24 mouse cellular contexts compared by ENCODE assay signal in genomic region chr14:103754041-103754440, GRCm38 (mm10).
DNase-seq lines count a peak whose midpoint lies in the region; ATAC-seq and TF ChIP-seq lines count a peak whose summit lies in the region.
"Had no signal": no experiment of that assay in that cellular context is flagged by ENCODE, and none has a peak within 500 bp of the region (broad histone marks: within the 10 kb centered on the region; RNA-seq: fewer than 3 reads in every experiment).

No protein-coding gene starts in this region.

- 53% methylated on average over 7 of the region's 7 CpGs for WGBS in lung, embryonic 16.5 days
- WGBS in lung, postnatal 0 days: 62% methylated on average over 7 of the region's 7 CpGs
- 42% methylated on average over 7 of the region's 7 CpGs for WGBS in intestine, embryonic 15.5 days
- 56% methylated on average over 7 of the region's 7 CpGs for WGBS in intestine, postnatal 0 days
- WGBS in kidney, embryonic 16.5 days: 79% methylated on average over 7 of the region's 7 CpGs

- H3K27ac ChIP-seq in lung, embryonic 16.5 days (ENCODE audit: low read length): no peak overlapping the region
- no peak overlapping the region for H3K27ac ChIP-seq in lung, postnatal 0 days (ENCODE audit: low read length)
- H3K27ac ChIP-seq in intestine, embryonic 15.5 days: 0 out of 2 replicates have a peak overlapping the region, but pooled peaks have one; percentile 44
- H3K27ac ChIP-seq in intestine, postnatal 0 days (ENCODE audit: low read depth, low read length): no peak overlapping the region
- no peak overlapping the region for H3K27ac ChIP-seq in kidney, embryonic 16.5 days (ENCODE audit: low read length)
- H3K27ac ChIP-seq: embryonic facial prominence, embryonic 10.5 days; embryonic facial prominence, embryonic 13.5 days; forebrain, embryonic 13.5 days; hindbrain, embryonic 12.5 days; hindbrain, embryonic 15.5 days had no signal

- no peak overlapping the region for H3K9ac ChIP-seq in lung, embryonic 16.5 days (ENCODE audit: low read length)
- H3K9ac ChIP-seq in lung, postnatal 0 days (replicated peaks; ENCODE audit: low read depth): no peak overlapping the region
- H3K9ac ChIP-seq in intestine, embryonic 15.5 days: no peak overlapping the region
- no peak overlapping the region for H3K9ac ChIP-seq in intestine, postnatal 0 days (ENCODE audit: low read depth, low read length)
- no peak overlapping the region for H3K9ac ChIP-seq in kidney, embryonic 16.5 days (replicated peaks; ENCODE audit: low read length)
- H3K9ac ChIP-seq: embryonic facial prominence, embryonic 13.5 days; forebrain, embryonic 13.5 days; hindbrain, embryonic 12.5 days; hindbrain, embryonic 15.5 days had no signal

- no peaks in the 10 kb centered on the region for H3K27me3 ChIP-seq in lung, embryonic 16.5 days (ENCODE audit: control insufficient read depth, insufficient read depth, low read depth, low read length)
- no peaks in the 10 kb centered on the region for H3K27me3 ChIP-seq in lung, postnatal 0 days (replicated peaks; ENCODE audit: insufficient read depth, low read length)
- H3K27me3 ChIP-seq in intestine, embryonic 15.5 days (replicated peaks): no peaks in the 10 kb centered on the region
- no peaks in the 10 kb centered on the region for H3K27me3 ChIP-seq in intestine, postnatal 0 days (replicated peaks; ENCODE audit: control insufficient read depth, insufficient read depth, low read length)
- H3K27me3 ChIP-seq in kidney, embryonic 16.5 days (ENCODE audit: insufficient read depth, low read length): no peaks in the 10 kb centered on the region
- H3K27me3 ChIP-seq: embryonic facial prominence, embryonic 13.5 days; forebrain, embryonic 13.5 days; hindbrain, embryonic 12.5 days; hindbrain, embryonic 15.5 days had no signal

- 0 out of 2 replicates have a peak, but pooled peaks have one; percentile 17 for ATAC-seq in lung, embryonic 16.5 days (ENCODE audit: low read depth)
- no peak for ATAC-seq in lung, postnatal 0 days
- peak; percentile 67 for ATAC-seq in intestine, embryonic 15.5 days
- ATAC-seq in intestine, postnatal 0 days: peak; percentile 36; the same call in 1 of the 2 replicates
- no peak for ATAC-seq in kidney, embryonic 16.5 days (ENCODE audit: low FRiP score, low TSS enrichment)
- ATAC-seq: activated CD4-positive, CD25-positive, alpha-beta regulatory T cell, adult 4 months; CD4-positive, CD25-positive, alpha-beta regulatory T cell, adult 4 months had no signal

- H3K9me3 ChIP-seq in lung, embryonic 16.5 days (ENCODE audit: control insufficient read depth, low read length): no peaks in the 10 kb centered on the region
- no peaks in the 10 kb centered on the region for H3K9me3 ChIP-seq in lung, postnatal 0 days (ENCODE audit: low read length)
- no peaks in the 10 kb centered on the region for H3K9me3 ChIP-seq in intestine, embryonic 15.5 days
- H3K9me3 ChIP-seq in intestine, postnatal 0 days (ENCODE audit: control insufficient read depth): no peaks in the 10 kb centered on the region
- H3K9me3 ChIP-seq in kidney, embryonic 16.5 days (ENCODE audit: low read length): no peaks in the 10 kb centered on the region
- H3K9me3 ChIP-seq: embryonic facial prominence, embryonic 10.5 days; embryonic facial prominence, embryonic 13.5 days; forebrain, embryonic 13.5 days; hindbrain, embryonic 12.5 days; hindbrain, embryonic 15.5 days had no signal

- H3K4me3 ChIP-seq in lung, embryonic 16.5 days (ENCODE audit: low read length): no peak overlapping the region
- no peak overlapping the region for H3K4me3 ChIP-seq in lung, postnatal 0 days (ENCODE audit: low read depth, low read length)
- H3K4me3 ChIP-seq in intestine, embryonic 15.5 days (replicated peaks): no peak overlapping the region
- H3K4me3 ChIP-seq in intestine, postnatal 0 days (ENCODE audit: low read depth, low read length): no peak overlapping the region
- H3K4me3 ChIP-seq in kidney, embryonic 16.5 days (ENCODE audit: low read length): no peak overlapping the region
- H3K4me3 ChIP-seq: embryonic facial prominence, embryonic 10.5 days; embryonic facial prominence, embryonic 13.5 days; erythroblast, embryonic 14.5 days; forebrain, embryonic 13.5 days; hindbrain, embryonic 12.5 days; hindbrain, embryonic 15.5 days had no signal

- DNase-seq in lung, postnatal 0 days (ENCODE audit: low spot score): no peak
- DNase-seq in urinary bladder, postnatal 25 days (ENCODE audit: low spot score): no peak
- DNase-seq: adrenal gland, adult 8-10 months; adrenal gland, postnatal 25 days; cerebellum, adult 11-12 months; cerebellum, adult 8-10 months; cerebellum, postnatal 10 days; cerebellum, postnatal 36 days; embryo, embryonic 11 days; gastrocnemius, postnatal 14 days; heart, adult 11 months had no signal

- no peaks in the 10 kb centered on the region for H3K36me3 ChIP-seq in lung, embryonic 16.5 days (ENCODE audit: control insufficient read depth, insufficient read depth, low read length)
- H3K36me3 ChIP-seq in lung, postnatal 0 days (ENCODE audit: insufficient read depth, low read length): no peaks in the 10 kb centered on the region
- H3K36me3 ChIP-seq in intestine, embryonic 15.5 days: no peaks in the 10 kb centered on the region
- H3K36me3 ChIP-seq in intestine, postnatal 0 days (ENCODE audit: control insufficient read depth, insufficient read depth): no peaks in the 10 kb centered on the region
- no peaks in the 10 kb centered on the region for H3K36me3 ChIP-seq in kidney, embryonic 16.5 days (ENCODE audit: insufficient read depth, low read length)
- H3K36me3 ChIP-seq: embryonic facial prominence, embryonic 10.5 days; embryonic facial prominence, embryonic 13.5 days; hindbrain, embryonic 12.5 days; hindbrain, embryonic 15.5 days had no signal

- H3K4me1 ChIP-seq in lung, embryonic 16.5 days (replicated peaks; ENCODE audit: control insufficient read depth, insufficient read depth, low read length): no peaks in the 10 kb centered on the region
- no peaks in the 10 kb centered on the region for H3K4me1 ChIP-seq in lung, postnatal 0 days (ENCODE audit: insufficient read depth, low read depth, low read length)
- no peaks in the 10 kb centered on the region for H3K4me1 ChIP-seq in intestine, embryonic 15.5 days (replicated peaks)
- no peaks in the 10 kb centered on the region for H3K4me1 ChIP-seq in intestine, postnatal 0 days (replicated peaks; ENCODE audit: control insufficient read depth, insufficient read depth, low read length)
- H3K4me1 ChIP-seq in kidney, embryonic 16.5 days (ENCODE audit: insufficient read depth, low read length): peaks cover 11% of the 10 kb centered on the region; the same call in 1 of the 2 replicates
- H3K4me1 ChIP-seq: embryonic facial prominence, embryonic 13.5 days; hindbrain, embryonic 12.5 days; hindbrain, embryonic 15.5 days had no signal

- TF ChIP-seq CTCF in lung, postnatal 0 days (IDR thresholded peaks at IDR 0.05): no peak
- no peak for TF ChIP-seq CTCF in intestine, postnatal 0 days (IDR thresholded peaks at IDR 0.05; ENCODE audit: low read depth)

- no peak for TF ChIP-seq EP300 in lung, postnatal 0 days (IDR thresholded peaks at IDR 0.05)

- H3K4me2 ChIP-seq in lung, embryonic 16.5 days (ENCODE audit: low read depth, low read length): no peak overlapping the region
- H3K4me2 ChIP-seq in lung, postnatal 0 days (replicated peaks; ENCODE audit: low read depth, low read length): no peak overlapping the region
- no peak overlapping the region for H3K4me2 ChIP-seq in intestine, embryonic 15.5 days (replicated peaks)
- H3K4me2 ChIP-seq in intestine, postnatal 0 days (replicated peaks; ENCODE audit: low read depth): no peak overlapping the region
- no peak overlapping the region for H3K4me2 ChIP-seq in kidney, embryonic 16.5 days (replicated peaks; ENCODE audit: low read depth, low read length)
- H3K4me2 ChIP-seq: embryonic facial prominence, embryonic 13.5 days; forebrain, embryonic 13.5 days; heart, embryonic 11.5 days; hindbrain, embryonic 12.5 days; hindbrain, embryonic 15.5 days had no signal

Comparison
In these comparisons a context has a peak if more than half of its experiments do, and no peak if none do; other contexts are left out.
1. ATAC-seq: peak in lung, embryonic 16.5 days (single experiment), intestine, embryonic 15.5 days (single experiment) and intestine, postnatal 0 days (single experiment); none in lung, postnatal 0 days (single experiment) and kidney, embryonic 16.5 days (single experiment).